Mouse (Mus musculus) embryo, embryonic 11 days (tissue): ENCODE results near the gene Mindy2.
A peak's percentile ranks its signal among the peaks of the same experiment; 100 is the strongest.

ENCODE experiments used
- DNase-seq: peaks from one replicate; pipeline ENCODE4 v3.0.0-alpha.2; 2015

The Mindy2 gene

DNA sequence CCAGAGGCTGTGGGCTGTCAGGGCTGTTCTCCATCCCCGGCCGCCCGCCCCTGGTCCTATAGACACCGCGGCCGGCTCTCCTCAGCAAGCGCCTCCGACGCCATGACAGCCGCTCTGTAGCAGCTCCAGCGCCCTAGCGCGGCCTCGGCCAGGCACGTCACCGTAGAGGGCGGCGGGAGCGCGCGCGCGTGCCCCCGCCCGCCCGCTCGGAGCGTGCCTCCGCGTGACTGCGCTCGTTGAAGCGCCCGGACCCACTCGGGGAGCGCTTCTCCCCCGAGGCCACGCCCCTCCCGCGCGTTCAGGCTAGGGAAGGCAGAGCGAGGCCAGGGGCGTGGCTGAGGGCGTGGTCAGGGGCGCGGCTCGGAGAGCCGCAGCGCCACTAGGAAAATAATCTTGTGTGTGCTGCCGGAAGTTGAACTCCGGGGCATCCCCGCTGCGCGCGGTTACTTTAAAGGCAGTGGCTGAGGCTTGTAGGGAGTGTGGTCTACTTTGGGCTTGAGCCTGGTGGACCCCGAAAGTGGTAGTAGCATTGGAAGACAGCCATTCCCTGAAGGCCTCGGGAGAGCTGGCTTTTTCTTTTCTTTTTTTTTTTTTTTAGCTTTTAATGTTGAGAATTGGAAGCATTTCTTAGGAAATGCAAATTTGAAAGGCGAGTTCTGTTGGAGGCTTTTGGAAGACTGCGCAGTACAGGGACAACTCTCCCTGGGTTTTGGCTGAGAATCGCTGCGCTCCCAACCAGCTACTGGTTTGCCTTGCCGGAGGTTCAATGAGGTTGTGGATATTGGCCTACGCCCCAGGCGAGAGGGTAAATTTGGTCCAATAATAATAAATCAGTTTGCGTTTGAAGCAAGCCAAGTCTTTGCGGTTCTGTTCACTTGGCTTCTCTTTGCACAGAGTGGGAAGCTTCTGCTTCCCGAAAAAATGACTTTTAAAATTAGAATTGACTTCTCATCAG, at the start of gene Mindy2:
Gene Mindy2, minus strand, starts transcription at position 162 of the 955 bp plus-strand sequence.
- DNase-seq = peak; percentile 98

- DNase-seq = no peak
These were observed 49.5 kb upstream of the Mindy2 start for GRCm38 (mm10) chr9:70706444-70706843.

GRCm38 (mm10) chr9:70703597-70704203, 46.7 kb upstream of the Mindy2 start:
- no peak for DNase-seq

DNA sequence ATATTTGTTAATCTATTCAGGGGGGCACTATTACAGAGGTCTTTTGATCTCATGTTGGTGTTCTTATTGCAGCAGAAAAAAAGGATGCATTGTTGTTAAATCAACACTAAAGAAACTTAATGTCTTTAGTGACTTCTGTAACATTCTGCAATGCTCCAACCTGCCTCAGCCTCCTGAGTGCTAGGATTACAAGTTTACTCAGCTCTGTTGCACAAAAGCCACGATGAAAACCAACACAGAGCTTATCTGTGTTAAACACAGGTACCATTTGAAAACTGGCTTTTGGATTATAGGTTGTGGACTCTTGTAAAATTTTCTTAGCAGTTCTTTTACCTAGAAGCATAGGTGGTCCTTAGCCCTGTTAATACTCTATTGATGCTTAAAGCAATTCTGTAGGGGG, 41.1 kb upstream of the Mindy2 start:
- no peak for DNase-seq

DNA sequence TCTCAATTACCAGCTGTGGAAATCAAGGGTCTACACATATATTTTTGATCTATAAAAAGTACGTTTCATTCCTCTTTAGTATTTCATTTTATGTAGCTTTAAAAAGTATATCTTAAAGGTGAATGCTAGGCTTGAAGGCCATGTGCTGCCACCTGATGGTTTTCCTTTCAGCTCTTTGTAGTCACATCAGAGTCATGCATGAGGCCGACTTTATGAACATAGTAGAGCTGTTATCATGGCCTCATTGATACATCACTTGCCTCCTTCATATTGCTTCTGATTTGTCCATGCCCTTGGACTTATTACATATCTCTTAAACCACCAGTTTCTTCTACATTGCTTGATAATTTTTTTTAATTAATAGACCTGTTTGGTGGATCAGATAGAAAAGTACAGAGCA, 38.7 kb upstream of the Mindy2 start:
- DNase-seq = no peak

DNA sequence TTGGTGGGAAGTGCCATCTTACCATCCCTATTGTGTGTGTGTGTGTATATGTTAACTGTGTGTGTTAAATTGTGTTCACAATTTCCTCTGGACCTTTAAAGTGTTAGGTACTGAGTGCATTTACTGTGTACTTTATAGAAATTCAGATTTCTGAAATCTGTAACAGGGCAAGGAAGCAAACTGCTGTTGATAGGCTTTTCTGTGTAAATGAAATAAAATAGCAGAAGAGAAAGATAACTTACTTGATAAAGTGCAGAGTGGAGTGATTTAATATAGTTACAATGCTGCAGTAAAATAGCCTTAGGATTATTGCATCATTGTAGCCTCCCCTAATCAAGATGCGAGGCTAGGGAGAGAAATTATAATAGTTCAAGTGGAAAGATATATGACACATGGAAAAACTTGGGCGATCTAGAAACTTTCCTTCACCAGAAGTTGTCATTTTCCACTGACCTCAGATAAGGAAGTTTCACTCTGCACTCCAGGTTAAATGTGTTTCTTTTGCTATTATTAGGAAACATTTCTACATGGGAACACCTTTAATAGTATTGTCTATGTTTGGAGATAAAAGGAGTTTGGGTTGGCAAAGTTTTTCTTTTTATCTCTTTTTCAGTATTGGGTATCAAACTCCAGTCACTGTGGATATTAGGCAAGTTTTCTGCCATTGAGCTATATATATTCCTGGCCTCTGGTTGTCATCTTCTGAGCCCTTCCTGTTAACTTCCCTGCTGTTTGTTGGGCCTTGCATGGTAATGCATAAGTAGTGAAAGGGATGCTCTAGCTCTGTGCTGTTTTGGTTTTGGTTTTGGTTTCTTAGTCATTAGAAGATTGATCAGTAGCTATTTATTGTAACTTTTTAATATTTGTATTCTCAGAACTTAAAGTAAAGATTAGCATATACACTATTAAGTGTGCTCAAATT, 35.1 kb upstream of the Mindy2 start:
- no peak for DNase-seq

DNA sequence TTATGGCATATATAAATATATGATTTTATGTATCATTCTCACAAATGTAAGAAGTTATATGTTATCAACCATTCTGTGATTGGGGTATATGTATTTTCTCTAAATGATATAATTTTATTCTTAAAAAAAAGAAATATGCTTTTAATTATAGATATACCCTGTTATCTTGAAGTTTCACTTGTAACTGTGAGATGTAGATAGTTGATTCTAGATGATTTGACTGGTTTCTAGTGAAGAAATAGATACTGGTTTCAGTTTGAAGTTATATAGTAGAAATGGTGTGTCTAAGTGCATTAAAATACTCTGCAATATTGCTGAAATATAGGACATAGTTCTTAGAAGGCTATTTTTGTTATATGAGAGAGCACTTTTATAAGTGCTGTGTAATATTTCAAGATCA, 33.6 kb upstream of the Mindy2 start:
- DNase-seq = no peak

DNA sequence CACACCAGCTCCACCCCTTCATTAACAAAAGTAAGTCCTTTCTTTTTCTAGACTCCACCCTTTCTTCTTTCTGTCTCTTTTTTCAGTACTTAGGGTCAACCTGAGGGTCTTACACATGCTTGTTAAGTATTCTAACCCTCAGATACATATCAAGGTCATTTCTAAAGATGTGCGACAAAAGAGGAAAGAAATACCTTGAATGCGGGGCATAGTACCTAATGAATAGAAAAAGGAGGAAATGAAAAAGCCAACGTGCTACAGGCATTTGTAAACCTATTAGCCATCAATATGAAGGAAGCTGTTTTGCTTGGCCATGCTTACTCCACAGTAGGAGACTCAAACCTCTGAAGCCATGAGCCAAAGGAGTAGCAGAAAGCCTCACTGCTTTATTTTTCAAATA, 33.0 kb upstream of the Mindy2 start:
- no peak for DNase-seq

- no peak for DNase-seq
These were observed 31.5 kb upstream of the Mindy2 start for GRCm38 (mm10) chr9:70688301-70688968.

GRCm38 (mm10) chr9:70682202-70682601, 25.2 kb upstream of the Mindy2 start:
- DNase-seq = no peak

DNA sequence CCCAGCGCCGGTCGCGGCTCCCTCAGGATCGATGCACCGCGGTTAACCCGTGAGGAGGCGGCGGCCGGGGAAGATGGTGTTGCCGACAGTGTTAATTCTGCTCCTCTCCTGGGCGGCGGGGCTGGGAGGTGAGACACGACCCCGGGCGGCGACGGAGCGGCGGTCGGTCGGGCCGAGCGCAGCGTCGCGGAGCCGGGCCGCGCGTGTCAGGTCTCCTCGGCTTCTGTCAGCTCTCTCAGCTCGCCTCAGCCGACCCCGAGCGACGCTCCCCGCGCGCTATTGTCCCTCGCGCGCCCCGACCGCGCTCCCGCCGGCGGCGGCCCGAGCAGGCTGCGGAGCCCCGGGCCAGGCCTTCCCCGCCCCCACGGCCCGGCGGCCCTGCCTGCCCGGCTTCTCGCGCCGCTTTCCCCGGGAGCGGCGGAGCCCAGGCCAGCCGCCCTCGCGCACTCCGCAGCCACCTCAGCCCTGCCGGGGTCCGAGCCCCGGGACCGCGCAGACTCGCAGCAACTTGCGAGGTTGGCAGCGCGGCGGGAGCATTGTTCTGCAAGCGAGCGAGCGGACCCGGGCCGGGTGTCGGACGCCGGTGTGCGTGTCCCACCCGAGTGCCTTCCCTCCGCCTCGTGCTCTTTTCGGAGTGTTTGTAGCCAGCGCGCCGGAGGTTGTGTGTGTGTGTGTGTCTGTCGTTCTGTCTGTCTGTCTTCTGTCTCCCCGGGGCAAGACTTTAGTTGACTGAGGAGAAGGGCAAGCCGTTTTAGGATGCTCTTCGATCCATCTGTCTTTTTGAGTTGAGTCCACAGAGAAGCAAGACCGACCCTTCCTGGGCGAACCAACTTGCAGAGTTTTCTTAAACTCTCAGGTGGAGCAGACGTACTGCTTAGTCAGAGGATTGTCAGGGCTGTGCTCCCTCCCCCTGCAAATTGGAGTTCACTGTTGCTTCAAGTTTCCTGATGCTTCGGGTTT, 22.4 kb upstream of the Mindy2 start:
- DNase-seq = peak; percentile 72

GRCm38 (mm10) chr9:70678682-70679131, 21.7 kb upstream of the Mindy2 start, which contains the start of gene Adam10:
TSS of gene Adam10 (plus strand) at chr9:70678997.
- peak; percentile 99 for DNase-seq

DNA sequence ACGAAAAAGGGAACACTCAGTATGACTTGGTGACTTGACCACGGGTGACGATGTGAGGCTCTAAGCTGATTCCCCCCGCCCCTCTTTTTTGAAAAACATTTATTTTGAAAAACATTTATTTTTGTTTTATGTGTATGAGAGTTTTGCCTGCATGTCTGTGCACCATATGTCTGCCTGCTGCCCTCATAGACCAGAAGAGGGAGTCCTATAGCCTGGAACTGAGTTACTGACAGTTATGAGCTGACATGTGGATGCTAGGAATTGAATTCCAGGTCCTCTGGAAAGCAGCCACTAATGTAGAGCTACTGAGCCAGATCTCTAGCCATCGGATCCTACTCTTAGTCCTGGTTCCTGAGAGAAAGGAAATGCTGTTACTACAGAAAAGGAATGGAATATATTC, 19.0 kb upstream of the Mindy2 start:
- no peak for DNase-seq

DNA sequence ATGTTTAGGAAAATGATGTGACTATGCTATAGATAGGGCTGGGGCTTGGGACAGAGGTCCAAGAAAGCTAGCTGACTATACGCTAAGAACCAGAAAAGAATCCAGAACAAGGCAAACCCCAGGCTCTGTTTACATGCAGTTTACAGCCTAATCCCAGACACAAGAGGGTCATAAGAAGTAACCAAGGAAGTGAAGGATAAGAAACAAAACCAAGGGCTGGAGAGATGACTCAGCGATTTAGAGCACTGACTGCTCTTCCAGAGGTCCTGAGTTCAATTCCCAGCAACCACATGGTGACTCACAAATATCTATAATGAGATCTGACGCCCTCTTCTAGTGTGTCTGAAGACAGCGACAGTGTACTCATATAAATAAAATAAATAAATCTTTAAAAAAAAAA, 18.1 kb upstream of the Mindy2 start:
- no peak for DNase-seq

- peak; percentile 15 for DNase-seq
These were observed 16.7 kb upstream of the Mindy2 start for GRCm38 (mm10) chr9:70673656-70674055.

- peak; percentile 28 for DNase-seq
These were observed 15.0 kb upstream of the Mindy2 start for GRCm38 (mm10) chr9:70671772-70672579.

- no peak for DNase-seq
These were observed 14.3 kb upstream of the Mindy2 start for GRCm38 (mm10) chr9:70671278-70671677.

- no peak for DNase-seq
These were observed 13.4 kb upstream of the Mindy2 start for GRCm38 (mm10) chr9:70670381-70670780.

DNA sequence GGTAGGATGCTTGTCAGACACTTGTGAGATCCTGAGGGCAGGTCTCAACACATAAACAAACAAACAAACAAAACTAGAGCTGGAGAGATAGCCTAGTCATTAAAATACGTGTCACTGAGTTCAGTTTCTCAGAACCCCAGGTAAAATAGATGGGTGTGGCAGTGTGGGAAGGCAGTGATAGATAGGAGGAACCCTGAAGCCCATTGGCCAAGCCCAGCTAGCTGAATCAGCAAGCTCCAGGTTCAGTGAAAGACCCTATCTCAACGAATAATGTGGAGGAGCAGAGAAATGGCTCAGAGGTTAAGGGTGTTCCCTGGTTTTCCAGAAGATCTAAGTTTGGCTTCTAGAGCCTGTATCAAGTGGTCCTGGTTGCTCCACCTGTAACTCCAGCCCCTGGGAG, 12.2 kb upstream of the Mindy2 start:
- no peak for DNase-seq

GRCm38 (mm10) chr9:70668048-70668447, 11.1 kb upstream of the Mindy2 start:
- DNase-seq = no peak
